Mouse (Mus musculus) liver, embryonic 15.5 days (tissue): Measurements from ENCODE around the gene Psma7. TPM values are rescaled to one million over a fixed set of nuclear protein-coding genes. Genes with fewer than 3 reads are reported as not detected.

Experiments
- ATAC-seq: fragments of 200-750 bp; cut with Nextera tagmentation; 2 replicates; pipeline ENCODE4 v1.8.0; 2017; ENCODE audit warnings: moderate number of reproducible peaks, mild to moderate bottlenecking, moderate library complexity; ENCODE audit not compliant: insufficient read depth
- H3K27ac ChIP-seq: fragments of 300-500 bp; sonication (generic); replicated peaks from 2 replicates; pipeline ENCODE4 v1.5.1; 2015; ENCODE audit warnings: mild to moderate bottlenecking, inconsistent platforms
- H3K27me3 ChIP-seq: fragments of 300-500 bp; sonication (generic); 2 replicates; pipeline ENCODE4 v1.6.1; 2015; ENCODE audit warnings: mild to moderate bottlenecking, inconsistent platforms
- H3K36me3 ChIP-seq: fragments of 300-500 bp; sonication (generic); replicated peaks from 2 replicates; pipeline ENCODE4 v1.6.1; 2015; ENCODE audit warnings: moderate library complexity, mild to moderate bottlenecking, inconsistent platforms
- H3K4me1 ChIP-seq: fragments of 300-500 bp; sonication (generic); replicated peaks from 2 replicates; pipeline ENCODE4 v1.6.1; 2015; ENCODE audit warnings: inconsistent platforms
- H3K4me2 ChIP-seq: fragments of 300-500 bp; sonication (generic); 2 replicates; pipeline ENCODE4 v1.6.1; 2015; ENCODE audit warnings: moderate library complexity, mild to moderate bottlenecking, inconsistent platforms
- H3K4me3 ChIP-seq: fragments of 300-500 bp; sonication (generic); replicated peaks from 2 replicates; pipeline ENCODE4 v1.5.1; 2015; ENCODE audit warnings: mild to moderate bottlenecking, inconsistent platforms
- H3K9ac ChIP-seq: fragments of 300-500 bp; sonication (generic); 2 replicates; pipeline ENCODE4 v1.6.1; 2015; ENCODE audit warnings: moderate library complexity, mild to moderate bottlenecking, inconsistent platforms
- H3K9me3 ChIP-seq: fragments of 300-500 bp; sonication (generic); replicated peaks from 2 replicates; pipeline ENCODE4 v1.6.1; 2016; ENCODE audit warnings: inconsistent platforms
- WGBS: fragments of 180-500 bp; shearing (Covaris S2); methylation state at CpG from one replicate; pipeline ENCODE4 v1.1.7; 2015; ENCODE audit warnings: mixed read lengths; ENCODE audit not compliant: insufficient replicate concordance; 5-methylcytosine and 5-hydroxymethylcytosine counted together
- polyA plus RNA-seq: library from polyadenylated mRNA; unstranded; fragments of >200 nt; fragmentation: Nextera tagmentation; extraction: Ambion mirVana; gene quantifications from 2 replicates; pipeline ENCODE4 v1.2.1, GENCODE M21; 2015

Psma7 gene
- polyA plus RNA-seq, 1 experiment from 2014 or later = 252 TPM

- H3K27me3 ChIP-seq = peaks cover 9% of the 10 kb centered on the region; the same call in 1 of the 2 replicates
- no peak overlapping the region for H3K9ac ChIP-seq
- no peak overlapping the region for H3K27ac ChIP-seq
- no peaks in the 10 kb centered on the region for H3K4me1 ChIP-seq
- H3K9me3 ChIP-seq = no peaks in the 10 kb centered on the region
- WGBS = 70% methylated on average over 9 of the region's 9 CpGs
- H3K36me3 ChIP-seq = no peaks in the 10 kb centered on the region
- no peak overlapping the region for H3K4me2 ChIP-seq
- no peak overlapping the region for H3K4me3 ChIP-seq
- no peak for ATAC-seq
These were observed 40.6 kb downstream of the Psma7 start for GRCm38 (mm10) chr2:180001635-180002034.

- Histone ChIP-seq H3K36me3 (no peaks in the 10 kb centered on the region), H3K27ac (no peak overlapping the region), H3K9ac (no peak overlapping the region), H3K27me3 (0 out of 2 replicates have a peak, but pooled peaks cover 5% of the 10 kb centered on the region), H3K4me2 (no peak overlapping the region), H3K4me3 (no peak overlapping the region), H3K4me1 (no peaks in the 10 kb centered on the region), H3K9me3 (no peaks in the 10 kb centered on the region)
- 34% methylated on average over 4 of the region's 4 CpGs for WGBS
- no peak for ATAC-seq
These were observed 43.8 kb downstream of the Psma7 start for GRCm38 (mm10) chr2:179998431-179998830.

GRCm38 (mm10) chr2:179993071-179993470, 49.2 kb downstream of the Psma7 start:
- no peak overlapping the region for H3K4me2 ChIP-seq
- no peaks in the 10 kb centered on the region for H3K9me3 ChIP-seq
- WGBS = 66% methylated on average over 5 of the region's 5 CpGs
- no peak overlapping the region for H3K9ac ChIP-seq
- H3K36me3 ChIP-seq = no peaks in the 10 kb centered on the region
- no peak overlapping the region for H3K27ac ChIP-seq
- no peak for ATAC-seq
- no peak overlapping the region for H3K4me3 ChIP-seq
- H3K4me1 ChIP-seq = no peaks in the 10 kb centered on the region
- no peaks in the 10 kb centered on the region for H3K27me3 ChIP-seq

GRCm38 (mm10) chr2:179989098-179989497, 53.1 kb downstream of the Psma7 start:
- no peak overlapping the region for H3K4me2 ChIP-seq
- H3K9ac ChIP-seq = no peak overlapping the region
- H3K4me1 ChIP-seq = no peaks in the 10 kb centered on the region
- no peak for ATAC-seq
- no peak overlapping the region for H3K4me3 ChIP-seq
- no peaks in the 10 kb centered on the region for H3K27me3 ChIP-seq
- WGBS = 52% methylated on average over 1 of the region's 1 CpGs
- H3K36me3 ChIP-seq = no peaks in the 10 kb centered on the region
- H3K9me3 ChIP-seq = no peaks in the 10 kb centered on the region
- H3K27ac ChIP-seq = no peak overlapping the region

- H3K4me2 ChIP-seq = no peak overlapping the region
- 58% methylated on average over 10 of the region's 10 CpGs for WGBS
- no peak overlapping the region for H3K27ac ChIP-seq
- ATAC-seq = no peak
- no peaks in the 10 kb centered on the region for H3K36me3 ChIP-seq
- no peaks in the 10 kb centered on the region for H3K9me3 ChIP-seq
- no peaks in the 10 kb centered on the region for H3K4me1 ChIP-seq
- H3K4me3 ChIP-seq = no peak overlapping the region
- no peak overlapping the region for H3K9ac ChIP-seq
- H3K27me3 ChIP-seq = no peaks in the 10 kb centered on the region
These were observed 55.7 kb downstream of the Psma7 start for GRCm38 (mm10) chr2:179986437-179987022.

Other genes with a start within 250 kb of the Psma7 start
- 1.7 and 1.9 TPM in 2 replicates for gene Taf4, start 65.8 kb downstream of the Psma7 start, polyA plus RNA-seq
- gene Lsm14b, start 17.4 kb downstream of the Psma7 start, polyA plus RNA-seq = 1.3 TPM in 2 replicates
- gene Ss18l1, start 76 bp upstream of the Psma7 start, polyA plus RNA-seq = 0.75 and 0.88 TPM in 2 replicates
- gene Mtg2, start 28.2 kb upstream of the Psma7 start, polyA plus RNA-seq = 11.1 and 12.5 TPM in 2 replicates
- not detected in 2 replicates for gene Hrh3, start 62.1 kb upstream of the Psma7 start, polyA plus RNA-seq
- 9.4 and 10.5 TPM in 2 replicates for gene Osbpl2, start 76.9 kb upstream of the Psma7 start, polyA plus RNA-seq
- gene Adrm1, start 129.1 kb upstream of the Psma7 start, polyA plus RNA-seq = 107 and 109 TPM in 2 replicates
- gene Lama5, start 183.4 kb upstream of the Psma7 start, polyA plus RNA-seq = 1.6 and 1.9 TPM in 2 replicates
- gene Rps21, start 214.9 kb upstream of the Psma7 start, polyA plus RNA-seq = 223 and 320 TPM in 2 replicates
- gene Cables2, start 231.1 kb upstream of the Psma7 start, polyA plus RNA-seq = 3.4 and 3.5 TPM in 2 replicates
- not detected in 2 replicates for gene Rbbp8nl, start 247.4 kb upstream of the Psma7 start, polyA plus RNA-seq